Mouse (Mus musculus): ENCODE data around the gene Ddx24. TPM values are rescaled to one million over a fixed set of nuclear protein-coding genes. Genes with fewer than 3 reads are reported as not detected.
A peak's percentile ranks its signal among the peaks of the same experiment; 100 is the strongest.

The Ddx24 gene
- total RNA-seq, 2 experiments from 2014 or later, result 45.6 to 45.9 TPM

- intact Hi-C loops (cut with DNase I; ENCODE audit: low total_unique reads), result no loop called here
- no peak for DNase-seq
Measured at GRCm38 (mm10) chr12:103395486-103396275, 29.9 kb downstream of the Ddx24 start.

GRCm38 (mm10) chr12:103393528-103393927, 32.1 kb downstream of the Ddx24 start:
- no peak for DNase-seq
- intact Hi-C loops (cut with DNase I; ENCODE audit: low total_unique reads), result no loop called here

- no peak for DNase-seq
- intact Hi-C loops (cut with DNase I; ENCODE audit: low total_unique reads), result no loop called here
Measured at GRCm38 (mm10) chr12:103391098-103391497, 34.5 kb downstream of the Ddx24 start.

GRCm38 (mm10) chr12:103389982-103390381, 35.6 kb downstream of the Ddx24 start:
- DNase-seq, result no peak
- intact Hi-C loops (cut with DNase I; ENCODE audit: low total_unique reads), result no loop called here

GRCm38 (mm10) chr12:103389348-103389727, 36.3 kb downstream of the Ddx24 start:
- intact Hi-C loops (cut with DNase I; ENCODE audit: low total_unique reads), result no loop called here
- no peak for DNase-seq

- intact Hi-C loops (cut with DNase I; ENCODE audit: low total_unique reads), result no loop called here
- DNase-seq, result peak; percentile 96
Measured at GRCm38 (mm10) chr12:103388505-103389347, 36.9 kb downstream of the Ddx24 start, which contains the start of gene Otub2. Gene Otub2 (plus strand): TSS chr12:103388682.

GRCm38 (mm10) chr12:103380226-103380625, 45.4 kb downstream of the Ddx24 start:
- DNase-seq, result no peak
- intact Hi-C loops (cut with DNase I; ENCODE audit: low total_unique reads), result no loop called here

- DNase-seq, result no peak
Measured at GRCm38 (mm10) chr12:103376774-103377173, 48.9 kb downstream of the Ddx24 start.

GRCm38 (mm10) chr12:103376124-103376523, 49.5 kb downstream of the Ddx24 start:
- intact Hi-C loops (cut with DNase I; ENCODE audit: low total_unique reads), result no loop called here
- DNase-seq, result no peak

More at GRCm38 (mm10) chr12:103376774-103377173, 48.9 kb downstream of the Ddx24 start:
- intact Hi-C loops (cut with DNase I; ENCODE audit: low total_unique reads), result no loop called here

GRCm38 (mm10) chr12:103373530-103374236, 51.9 kb downstream of the Ddx24 start:
- no peak for DNase-seq
- intact Hi-C loops (cut with DNase I; ENCODE audit: low total_unique reads), result no loop called here

GRCm38 (mm10) chr12:103371711-103372110, 53.9 kb downstream of the Ddx24 start:
- intact Hi-C loops (cut with DNase I; ENCODE audit: low total_unique reads), result no loop called here
- peak; percentile 54 for DNase-seq

GRCm38 (mm10) chr12:103370861-103371260, 54.8 kb downstream of the Ddx24 start:
- intact Hi-C loops (cut with DNase I; ENCODE audit: low total_unique reads), result no loop called here
- no peak for DNase-seq

GRCm38 (mm10) chr12:103368777-103369176, 56.9 kb downstream of the Ddx24 start:
- intact Hi-C loops (cut with DNase I; ENCODE audit: low total_unique reads), result loop anchor here (5.0 kb wide), 1 partner anchor 41 kb away; no protein-coding TSS in a partner anchor
- DNase-seq, result no peak

GRCm38 (mm10) chr12:103368326-103368669, 57.3 kb downstream of the Ddx24 start:
- intact Hi-C loops (cut with DNase I; ENCODE audit: low total_unique reads), result loop anchor here (5.0 kb wide), 1 partner anchor 41 kb away; no protein-coding TSS in a partner anchor

GRCm38 (mm10) chr12:103367620-103368325, 57.9 kb downstream of the Ddx24 start:
- intact Hi-C loops (cut with DNase I; ENCODE audit: low total_unique reads), result loop anchor here (5.0 kb wide), 1 partner anchor 40 kb away; no protein-coding TSS in a partner anchor

More at GRCm38 (mm10) chr12:103368326-103368669, 57.3 kb downstream of the Ddx24 start:
- DNase-seq, result no peak

GRCm38 (mm10) chr12:103367171-103367570, 58.5 kb downstream of the Ddx24 start:
- DNase-seq, result no peak
- intact Hi-C loops (cut with DNase I; ENCODE audit: low total_unique reads), result loop anchor here (5.0 kb wide), 1 partner anchor 40 kb away; no protein-coding TSS in a partner anchor

More at GRCm38 (mm10) chr12:103367620-103368325, 57.9 kb downstream of the Ddx24 start:
- peak; percentile 78 for DNase-seq

GRCm38 (mm10) chr12:103362336-103362735, 63.3 kb downstream of the Ddx24 start:
- intact Hi-C loops (cut with DNase I; ENCODE audit: low total_unique reads), result no loop called here
- DNase-seq, result peak; percentile 73

- intact Hi-C loops (cut with DNase I; ENCODE audit: low total_unique reads), result no loop called here
- no peak for DNase-seq
Measured at GRCm38 (mm10) chr12:103361539-103362307, 63.9 kb downstream of the Ddx24 start.

All from gastrocnemius, postnatal 14 days (tissue).